Mouse (Mus musculus) thymus, adult 2 months (tissue): ENCODE results near the gene Kcnmb4. TPM values are rescaled to one million over a fixed set of nuclear protein-coding genes. Genes with fewer than 3 reads are reported as not detected.

Experiments used
- DNase-seq: peaks from one replicate; pipeline ENCODE4 v3.0.0; 2021
- H3K27ac ChIP-seq: fragments of 200-500 bp; 2 replicates; pipeline ENCODE4 v1.5.1; 2012; ENCODE audit warnings: low read length, control low read depth; ENCODE audit not compliant: control insufficient read depth, insufficient read depth
- H3K27me3 ChIP-seq: fragments of 200-500 bp; 2 replicates; pipeline ENCODE4 v1.6.1; 2012; ENCODE audit warnings: mild to moderate bottlenecking, low read length, moderate library complexity, mixed read lengths; ENCODE audit not compliant: control insufficient read depth, insufficient read depth
- H3K36me3 ChIP-seq: fragments of 200-500 bp; 2 replicates; pipeline ENCODE4 v1.6.1; 2012; ENCODE audit warnings: mild to moderate bottlenecking, low read length, moderate library complexity; ENCODE audit not compliant: control insufficient read depth, insufficient read depth
- H3K4me1 ChIP-seq: fragments of 200-500 bp; replicated peaks from 2 replicates; pipeline ENCODE4 v1.6.1; 2012; ENCODE audit warnings: low read length; ENCODE audit not compliant: control insufficient read depth, insufficient read depth
- H3K4me3 ChIP-seq: fragments of 200-500 bp; 2 replicates; pipeline ENCODE4 v1.5.1; 2012; ENCODE audit warnings: mild to moderate bottlenecking, low read length, control low read depth, moderate library complexity; ENCODE audit not compliant: control insufficient read depth, insufficient read depth
- CTCF ChIP-seq: fragments of 200-500 bp; IDR thresholded peaks from 2 replicates; pipeline ENCODE4 v1.5.1; 2012; ENCODE audit warnings: mild to moderate bottlenecking, control low read depth, low read length, moderate library complexity, borderline replicate concordance; ENCODE audit not compliant: control insufficient read depth, poor library complexity, insufficient read depth; ENCODE audit errors: extremely low read depth
- POLR2A ChIP-seq: fragments of 200-500 bp; IDR thresholded peaks from 2 replicates; pipeline ENCODE4 v1.6.1; 2012; ENCODE audit warnings: mild to moderate bottlenecking, low read length, control low read depth, moderate library complexity; ENCODE audit not compliant: control insufficient read depth, poor library complexity, insufficient read depth; ENCODE audit errors: extremely low read depth
- WGBS: fragments of 180-500 bp; shearing (Covaris S2); methylation state at CpG from one replicate; pipeline ENCODE4 v1.1.7; 2018; 5-methylcytosine and 5-hydroxymethylcytosine counted together
- polyA plus RNA-seq: library from polyadenylated mRNA; depleted of rRNA; stranded (reverse); fragments of >200 nt; gene quantifications from 2 replicates; pipeline ENCODE4 v1.2.3, GENCODE M21; 2012

Gene Kcnmb4
- polyA plus RNA-seq, 1 experiment: 185 TPM

DNA sequence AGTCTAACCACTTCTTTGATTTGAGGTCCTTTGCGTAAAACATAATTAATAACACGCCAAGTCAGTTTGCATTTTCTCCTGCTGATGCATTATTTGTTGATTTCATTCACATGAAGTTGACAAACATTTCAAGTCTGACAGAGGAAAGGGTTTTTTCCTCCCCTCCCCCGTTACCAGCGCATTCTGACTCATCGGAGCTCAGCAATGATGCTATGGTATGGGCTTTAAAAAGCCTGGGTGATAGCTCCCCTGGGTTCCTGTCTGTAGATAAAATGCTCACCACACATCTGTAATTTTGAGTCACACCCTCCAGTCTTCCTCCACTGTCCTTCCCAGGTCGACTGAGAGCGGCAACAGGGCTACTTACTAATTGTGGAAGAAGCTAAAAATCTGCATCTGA is 47.5 kb downstream of the Kcnmb4 start:
- no peak overlapping the region for H3K4me3 ChIP-seq
- H3K4me1 ChIP-seq: 0 out of 2 replicates have a peak, but pooled peaks cover 6% of the 10 kb centered on the region
- 79% methylated on average over 7 of the region's 7 CpGs for WGBS
- TF ChIP-seq POLR2A (no peak), CTCF (no peak)
- no peaks in the 10 kb centered on the region for H3K27me3 ChIP-seq
- no peaks in the 10 kb centered on the region for H3K36me3 ChIP-seq
- DNase-seq: no peak
- no peak overlapping the region for H3K27ac ChIP-seq

DNA sequence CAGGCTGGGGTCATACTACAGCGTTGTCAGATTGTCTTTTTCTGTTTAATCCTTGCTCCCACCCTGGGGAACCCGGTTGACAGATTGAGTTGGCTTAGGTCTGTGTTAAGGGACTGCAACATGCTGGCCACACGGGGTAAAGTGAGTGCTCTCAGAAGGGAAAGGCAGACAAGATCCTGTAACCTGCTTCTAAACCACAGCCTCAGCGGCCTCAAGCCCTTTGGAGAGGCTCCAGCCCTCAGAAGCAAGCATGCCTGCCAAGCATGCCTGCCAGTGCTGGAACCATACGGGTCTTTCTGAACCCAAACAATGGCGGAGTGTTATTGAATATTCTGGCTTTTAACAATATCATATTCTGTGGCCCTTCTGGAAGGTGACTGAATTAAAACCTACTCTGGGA is 48.8 kb downstream of the Kcnmb4 start:
- 0 out of 2 replicates have a peak, but pooled peaks cover 6% of the 10 kb centered on the region for H3K4me1 ChIP-seq
- no peaks in the 10 kb centered on the region for H3K36me3 ChIP-seq
- no peak overlapping the region for H3K4me3 ChIP-seq
- 81% methylated on average over 6 of the region's 6 CpGs for WGBS
- no peak overlapping the region for H3K27ac ChIP-seq
- no peaks in the 10 kb centered on the region for H3K27me3 ChIP-seq
- no peak for DNase-seq
- no peak for TF ChIP-seq POLR2A
- no peak for TF ChIP-seq CTCF

GRCm38 (mm10) chr10:116422551-116422950 is 51.1 kb downstream of the Kcnmb4 start:
- peak overlapping the region; percentile 94 for H3K27ac ChIP-seq
- H3K27me3 ChIP-seq: no peaks in the 10 kb centered on the region
- H3K36me3 ChIP-seq: no peaks in the 10 kb centered on the region
- 57% methylated on average over 2 of the region's 2 CpGs for WGBS
- 0 out of 2 replicates have a peak, but pooled peaks cover 6% of the 10 kb centered on the region for H3K4me1 ChIP-seq
- no peak overlapping the region for H3K4me3 ChIP-seq
- no peak for TF ChIP-seq POLR2A
- TF ChIP-seq CTCF: no peak
- no peak for DNase-seq

DNA sequence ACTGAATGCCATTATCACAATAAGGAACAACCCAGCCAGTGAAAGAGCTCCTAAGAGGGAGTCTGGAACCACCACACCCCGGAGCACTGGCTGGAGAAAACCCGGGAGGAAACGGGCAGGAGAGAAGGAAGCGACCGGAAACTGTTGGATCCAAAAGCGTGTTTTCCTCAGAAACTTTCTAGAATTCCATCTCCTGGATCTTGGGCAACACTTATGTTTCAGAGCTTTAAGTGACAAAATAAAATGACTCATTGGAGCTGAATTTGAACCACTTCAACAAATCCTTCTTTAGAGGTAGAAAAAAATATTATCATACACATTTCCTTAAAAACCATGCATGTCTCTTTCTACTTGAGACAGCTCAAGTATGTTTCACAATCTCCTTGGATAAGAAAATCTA is 52.7 kb downstream of the Kcnmb4 start:
- Histone ChIP-seq H3K27ac (no peak overlapping the region), H3K4me1 (0 out of 2 replicates have a peak, but pooled peaks cover 6% of the 10 kb centered on the region), H3K36me3 (no peaks in the 10 kb centered on the region), H3K4me3 (no peak overlapping the region), H3K27me3 (no peaks in the 10 kb centered on the region)
- DNase-seq: no peak
- TF ChIP-seq CTCF (no peak), POLR2A (no peak)
- 88% methylated on average over 6 of the region's 6 CpGs for WGBS

GRCm38 (mm10) chr10:116418121-116418726 is 55.5 kb downstream of the Kcnmb4 start:
- Histone ChIP-seq H3K4me3 (no peak overlapping the region), H3K4me1 (0 out of 2 replicates have a peak, but pooled peaks cover 6% of the 10 kb centered on the region), H3K36me3 (no peaks in the 10 kb centered on the region), H3K27me3 (no peaks in the 10 kb centered on the region), H3K27ac (no peak overlapping the region)
- TF ChIP-seq CTCF: no peak
- no peak for TF ChIP-seq POLR2A
- WGBS: 79% methylated on average over 24 of the region's 24 CpGs
- DNase-seq: no peak

DNA sequence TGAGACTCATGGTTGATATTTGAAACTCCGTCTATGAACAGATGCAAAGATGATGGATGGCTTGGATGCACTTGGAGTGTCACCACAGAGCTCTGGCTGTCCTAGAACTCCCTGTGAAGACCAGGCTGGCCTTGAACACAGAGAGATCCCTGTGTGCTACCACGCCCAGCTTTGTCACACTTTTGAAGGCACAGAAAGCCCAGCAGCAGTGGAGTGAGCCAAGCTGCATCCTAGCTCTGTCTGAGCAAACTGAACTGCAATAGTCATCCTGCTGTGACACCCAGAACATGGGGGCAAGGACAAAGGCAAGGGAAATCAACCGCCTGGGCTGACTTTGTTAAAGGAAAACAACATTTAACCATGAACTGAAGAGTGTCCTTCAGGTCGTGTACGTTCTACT is 57.0 kb downstream of the Kcnmb4 start:
- TF ChIP-seq CTCF: no peak
- TF ChIP-seq POLR2A: no peak
- H3K4me1 ChIP-seq: no peaks in the 10 kb centered on the region
- WGBS: 83% methylated on average over 5 of the region's 5 CpGs

GRCm38 (mm10) chr10:116416142-116416541 is 57.5 kb downstream of the Kcnmb4 start:
- H3K4me1 ChIP-seq: no peaks in the 10 kb centered on the region

More for the DNA sequence above, 57.0 kb downstream of the Kcnmb4 start:
- DNase-seq: no peak
- H3K4me3 ChIP-seq: no peak overlapping the region
- H3K36me3 ChIP-seq: no peaks in the 10 kb centered on the region
- no peaks in the 10 kb centered on the region for H3K27me3 ChIP-seq
- no peak overlapping the region for H3K27ac ChIP-seq

More at GRCm38 (mm10) chr10:116416142-116416541, 57.5 kb downstream of the Kcnmb4 start:
- Histone ChIP-seq H3K27me3 (no peaks in the 10 kb centered on the region), H3K36me3 (no peaks in the 10 kb centered on the region), H3K27ac (no peak overlapping the region), H3K4me3 (no peak overlapping the region)
- no peak for DNase-seq
- WGBS: 74% methylated on average over 6 of the region's 6 CpGs
- no peak for TF ChIP-seq CTCF
- TF ChIP-seq POLR2A: no peak
